Mouse (Mus musculus) neutrophil, adult 5-6 weeks (primary cell): ENCODE results near the gene Ispd. TPM values are rescaled to one million over a fixed set of nuclear protein-coding genes. Genes with fewer than 3 reads are reported as not detected.

Source experiments
- ATAC-seq: fragments of 151-379, 151-347 bp; 2 replicates; pipeline ENCODE4 v1.8.0; 2017; ENCODE audit warnings: mild to moderate bottlenecking, moderate TSS enrichment; ENCODE audit not compliant: insufficient number of reproducible peaks, poor library complexity, low FRiP score, severe bottlenecking; ENCODE audit errors: extremely low read depth
- total RNA-seq: library from RNA; stranded (forward); fragments of 200-1000 nt; gene quantifications from 2 replicates; pipeline ENCODE4 v1.2.3, GENCODE M21; 2017

The Ispd gene
- total RNA-seq, 1 experiment from 2014 or later: 1.0 TPM

DNA sequence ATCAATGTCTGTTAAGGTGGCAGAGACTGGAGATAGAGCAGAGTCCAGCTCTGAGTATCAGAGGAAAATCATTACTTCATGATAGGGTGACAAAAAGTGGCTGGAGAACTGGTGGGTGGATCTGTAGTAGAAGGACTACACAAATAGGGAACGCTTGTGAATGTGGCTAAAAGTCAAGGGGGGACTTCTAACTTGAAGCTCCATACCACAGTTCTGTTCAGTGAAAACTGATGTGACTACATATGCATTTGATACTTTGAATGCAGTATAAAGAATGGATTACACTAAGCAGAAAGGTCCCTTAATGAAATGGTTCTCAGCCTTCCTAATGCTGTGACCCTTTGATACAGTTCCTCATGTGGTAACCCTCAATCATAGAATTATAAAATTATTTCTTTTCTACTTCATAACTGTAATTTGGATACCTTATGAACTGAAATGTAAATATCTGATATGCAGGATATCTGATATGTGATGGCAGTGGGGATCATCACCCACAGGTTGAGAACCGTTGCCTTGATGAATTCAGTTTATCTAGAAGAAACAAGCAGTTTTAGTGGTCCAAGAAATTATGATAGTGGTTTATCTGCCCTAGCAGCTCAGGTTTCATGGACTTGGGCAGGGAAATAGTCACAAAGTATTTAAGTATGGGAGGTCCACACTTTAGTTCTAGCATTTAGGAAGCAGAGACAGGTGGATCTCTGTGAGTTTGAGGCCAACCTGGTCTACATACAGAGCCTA, 152.1 kb downstream of the Ispd start:
- no peak for ATAC-seq

DNA sequence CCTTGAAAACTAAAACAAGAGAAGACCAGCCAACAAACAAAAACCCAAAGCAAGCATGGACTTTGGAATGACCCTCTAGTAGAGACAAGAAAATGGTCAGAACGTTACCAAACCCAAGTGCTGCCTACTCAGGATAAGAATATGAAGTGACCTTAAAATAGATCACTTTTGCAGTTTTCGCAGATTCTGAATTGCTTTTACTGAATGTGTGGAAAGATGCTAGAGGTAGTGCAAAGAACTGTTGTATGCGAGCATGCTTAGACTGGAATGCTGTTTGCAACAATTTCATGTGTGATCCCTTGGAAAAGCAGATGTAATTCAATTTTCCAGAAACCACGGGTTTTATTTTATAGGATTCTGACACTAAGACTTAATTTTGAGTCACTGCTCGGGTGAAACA, 153.3 kb downstream of the Ispd start:
- ATAC-seq: no peak

GRCm38 (mm10) chr12:36545318-36545717, 164.1 kb downstream of the Ispd start:
- ATAC-seq: no peak

- no peak for ATAC-seq
Measured at GRCm38 (mm10) chr12:36549474-36549873, 168.2 kb downstream of the Ispd start.

DNA sequence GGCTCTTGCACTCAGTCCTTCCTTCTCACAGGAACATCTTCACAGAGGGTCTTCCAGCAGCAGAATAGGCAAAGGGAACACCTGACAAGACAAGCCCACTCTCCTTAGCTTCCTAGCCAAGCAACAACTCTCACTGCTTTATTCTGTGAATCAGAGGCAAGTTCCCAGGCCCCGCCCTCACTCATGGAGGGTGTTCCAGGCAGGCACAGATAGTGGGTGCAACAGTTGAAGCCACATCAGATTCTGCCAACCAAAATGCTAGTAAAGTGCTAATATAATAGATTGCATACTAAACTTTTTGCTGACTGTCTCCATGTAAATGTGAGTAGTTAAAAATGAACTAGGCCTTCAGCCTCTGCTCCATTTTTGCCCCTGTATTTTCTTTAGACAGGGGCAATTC, 173.4 kb downstream of the Ispd start:
- ATAC-seq: no peak

DNA sequence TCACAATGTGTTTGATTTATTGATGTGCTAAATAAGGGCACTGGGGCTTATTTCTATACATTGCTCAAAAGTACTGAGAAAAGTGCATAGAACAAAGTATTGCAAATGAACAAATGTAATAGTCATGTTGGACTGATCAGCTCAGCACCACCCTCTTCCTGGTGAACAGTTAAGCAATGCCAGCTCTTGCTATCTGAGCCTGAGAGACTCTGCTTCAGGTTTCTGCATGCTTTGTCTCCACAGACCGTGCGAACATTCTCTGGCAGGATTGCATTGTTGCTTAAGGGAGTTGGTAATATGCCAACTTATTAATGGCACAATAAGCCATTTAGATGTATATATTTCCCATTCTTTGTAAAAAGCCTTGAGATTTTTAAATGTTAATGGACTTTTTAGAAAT, 182.9 kb downstream of the Ispd start:
- ATAC-seq: no peak

- ATAC-seq: no peak
Measured at GRCm38 (mm10) chr12:36566974-36567373, 185.7 kb downstream of the Ispd start.

- ATAC-seq: no peak
Measured at GRCm38 (mm10) chr12:36570414-36571095, 189.3 kb downstream of the Ispd start.

DNA sequence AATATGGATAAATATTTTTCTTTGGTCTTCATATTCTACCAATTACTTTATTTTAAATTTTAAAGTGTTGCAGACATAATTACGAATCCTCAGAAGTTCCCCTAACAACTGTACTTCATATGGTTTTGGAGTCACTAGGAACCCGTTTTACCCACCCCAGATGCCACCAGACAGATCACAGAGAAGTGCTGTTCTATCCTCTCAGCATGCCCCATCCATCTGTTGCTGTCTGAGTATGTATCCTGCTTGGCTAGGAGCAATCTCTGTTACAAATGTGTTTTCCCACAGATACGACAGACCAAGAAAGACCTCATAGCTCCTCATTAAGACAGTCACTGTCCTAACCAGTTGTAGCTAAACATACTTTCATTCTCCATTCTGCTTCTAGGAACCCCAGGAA, 203.6 kb downstream of the Ispd start:
- ATAC-seq: no peak

- no peak for ATAC-seq
Measured at GRCm38 (mm10) chr12:36597539-36598250, 216.4 kb downstream of the Ispd start.

- no peak for ATAC-seq
Measured at GRCm38 (mm10) chr12:36621960-36622736, 240.9 kb downstream of the Ispd start.

DNA sequence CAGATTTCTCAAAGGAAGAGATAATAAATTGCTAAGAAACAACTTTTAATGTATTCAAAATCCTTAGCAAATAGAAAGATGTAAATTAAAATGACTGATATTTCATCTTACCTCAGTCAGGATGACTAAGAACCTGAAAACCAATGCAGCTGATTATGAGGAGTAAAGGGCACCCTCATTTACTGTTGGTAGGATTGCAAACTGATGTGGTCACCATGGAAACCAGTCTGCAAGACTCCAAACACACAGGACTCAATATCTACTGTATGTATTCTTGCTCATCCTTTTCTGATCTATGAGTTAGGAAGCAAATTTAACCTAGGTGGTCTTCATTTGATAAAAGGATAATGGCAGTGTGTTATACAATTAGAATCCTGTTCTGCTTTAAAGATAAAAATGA, 246.0 kb downstream of the Ispd start:
- no peak for ATAC-seq

DNA sequence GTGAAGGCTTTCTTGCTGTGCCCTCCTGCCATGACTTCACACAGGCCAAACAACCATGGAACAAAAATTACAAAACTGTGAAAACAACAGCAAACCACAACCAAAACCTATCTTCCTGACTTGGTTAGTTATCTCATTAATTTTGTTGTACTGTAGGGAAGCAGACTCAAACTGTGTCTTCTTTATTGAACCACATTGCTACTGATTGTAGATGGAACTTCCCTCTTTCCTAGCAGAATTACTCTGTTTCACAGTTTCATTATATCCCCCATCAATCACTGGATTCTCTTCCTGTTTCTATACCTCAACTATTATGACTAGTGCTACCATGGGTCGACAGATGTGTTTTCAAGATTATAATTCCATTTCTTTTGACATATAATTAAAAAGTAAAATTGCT, 251.2 kb downstream of the Ispd start:
- no peak for ATAC-seq

DNA sequence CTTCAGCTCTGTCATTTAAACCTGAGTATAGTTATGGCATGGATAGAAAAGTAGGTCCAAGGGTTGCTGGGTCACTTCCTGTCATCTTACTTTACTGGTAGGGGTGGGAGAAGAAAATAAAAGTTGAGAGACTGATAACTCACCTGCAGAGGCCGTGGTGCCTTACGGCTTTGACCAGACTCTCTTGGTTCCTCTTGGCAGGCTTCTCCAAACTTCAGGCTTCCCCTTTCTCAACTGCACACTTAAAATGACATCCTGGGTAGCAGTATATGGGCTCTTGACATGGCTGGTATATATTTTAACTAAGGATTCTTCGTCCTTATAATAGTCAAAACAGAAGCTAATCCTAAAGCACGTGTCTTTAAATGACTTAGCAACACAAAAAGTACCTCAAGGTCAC, 266.3 kb downstream of the Ispd start:
- no peak for ATAC-seq

DNA sequence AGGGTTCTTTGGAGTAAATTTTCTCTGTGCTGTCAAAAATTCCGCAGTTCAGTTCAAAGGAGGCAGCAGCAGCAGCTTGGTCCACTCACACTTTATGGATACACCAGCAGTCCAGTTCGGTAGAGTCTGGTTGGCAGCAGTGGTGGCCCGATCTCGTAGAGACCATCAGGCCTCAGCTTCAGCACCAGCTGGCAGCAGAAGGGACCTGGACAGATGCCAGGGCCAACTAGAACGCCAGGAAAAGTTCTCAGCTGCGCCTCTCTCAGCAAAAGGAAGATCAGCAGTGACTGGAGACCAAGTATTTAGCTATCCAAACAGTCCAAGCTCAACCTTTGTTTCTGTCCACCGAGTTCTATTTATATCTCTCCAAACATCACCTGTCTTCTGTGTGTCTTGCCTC, 281.2 kb downstream of the Ispd start:
- ATAC-seq: no peak

- no peak for ATAC-seq
Measured at GRCm38 (mm10) chr12:36664783-36665182, 283.5 kb downstream of the Ispd start.

- ATAC-seq: no peak
Measured at GRCm38 (mm10) chr12:36666771-36667170, 285.5 kb downstream of the Ispd start.

DNA sequence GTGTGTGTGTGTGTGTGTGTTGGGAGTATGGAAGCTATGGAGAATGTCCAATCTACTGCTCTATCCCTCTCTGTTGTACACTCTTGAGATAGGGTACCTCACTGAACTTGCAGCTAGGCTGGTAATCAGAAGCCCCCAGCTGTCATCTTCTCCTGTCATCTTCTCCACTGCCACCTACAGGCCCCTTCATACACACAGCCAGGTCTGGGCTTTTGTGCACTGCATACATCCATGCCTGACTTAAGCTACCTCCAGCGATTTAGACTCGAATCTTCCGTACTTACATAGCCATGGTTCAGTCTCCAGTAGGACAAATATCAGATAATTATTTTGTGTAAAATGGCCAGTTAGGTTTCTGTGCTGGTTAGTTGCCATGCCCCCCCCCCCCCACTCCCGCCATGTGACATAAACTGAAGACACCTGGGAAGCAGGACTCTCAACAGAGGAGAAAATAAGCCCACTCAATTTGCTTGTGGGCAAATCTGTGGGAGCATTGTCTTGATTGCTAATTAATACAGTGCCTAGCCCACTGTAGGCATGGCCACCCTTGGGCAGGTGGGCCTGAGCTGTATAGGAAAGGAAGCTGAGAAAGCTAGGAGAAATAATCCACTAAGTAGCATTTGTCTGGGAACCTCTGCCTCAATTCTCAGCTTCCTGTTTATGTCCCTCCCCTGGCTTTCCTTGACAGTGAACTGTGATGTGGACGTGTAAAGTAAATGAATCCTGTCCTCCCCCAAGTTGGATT, 289.1 kb downstream of the Ispd start:
- no peak for ATAC-seq
